Mouse (Mus musculus) yolk sac, embryonic 10.5 days (tissue): Measurements from ENCODE around the gene Prdx2.

Experiments
- DNase-seq: peaks from one replicate; pipeline ENCODE4 v3.0.0-alpha.2; 2017; ENCODE audit warnings: low spot score

Gene Prdx2

GRCm38 (mm10) chr8:84969241-84970134 is at the start of gene Prdx2, which contains the start of the genes Gm49661 and Rnaseh2a:
Gene Prdx2, plus strand, starts transcription at chr8:84969587.
Gene Gm49661, minus strand, starts transcription at chr8:84969433.
Gene Rnaseh2a, minus strand, starts transcription at chr8:84969767.
- DNase-seq: peak; percentile 90

- no peak for DNase-seq
These were observed 47.8 kb upstream of the Prdx2 start for GRCm38 (mm10) chr8:84921596-84921995.

- DNase-seq: no peak
These were observed 43.8 kb upstream of the Prdx2 start for GRCm38 (mm10) chr8:84925557-84925956.

GRCm38 (mm10) chr8:84927513-84927912 is 41.9 kb upstream of the Prdx2 start:
- no peak for DNase-seq

GRCm38 (mm10) chr8:84928456-84929306 is 40.7 kb upstream of the Prdx2 start:
- peak; percentile 52 for DNase-seq

GRCm38 (mm10) chr8:84930582-84930981 is 38.8 kb upstream of the Prdx2 start:
- no peak for DNase-seq

GRCm38 (mm10) chr8:84933767-84934559 is 35.4 kb upstream of the Prdx2 start:
- DNase-seq: no peak

- no peak for DNase-seq
These were observed 34.5 kb upstream of the Prdx2 start for GRCm38 (mm10) chr8:84934860-84935259.

GRCm38 (mm10) chr8:84935489-84935888 is 33.9 kb upstream of the Prdx2 start:
- DNase-seq: no peak

GRCm38 (mm10) chr8:84936041-84936961 is 33.1 kb upstream of the Prdx2 start:
- no peak for DNase-seq

GRCm38 (mm10) chr8:84936962-84937546 is 32.3 kb upstream of the Prdx2 start, which contains the start of gene Mast1:
Gene Mast1, minus strand, starts transcription at chr8:84937359.
- DNase-seq: peak; percentile 42

GRCm38 (mm10) chr8:84937620-84938485 is 31.5 kb upstream of the Prdx2 start:
- DNase-seq: no peak

- no peak for DNase-seq
These were observed 25.7 kb upstream of the Prdx2 start for GRCm38 (mm10) chr8:84943699-84944098.

- no peak for DNase-seq
These were observed 24.8 kb upstream of the Prdx2 start for GRCm38 (mm10) chr8:84944478-84945160.

GRCm38 (mm10) chr8:84945235-84945632 is 24.2 kb upstream of the Prdx2 start:
- DNase-seq: no peak

- no peak for DNase-seq
These were observed 23.5 kb upstream of the Prdx2 start for GRCm38 (mm10) chr8:84945633-84946527.

- DNase-seq: no peak
These were observed 22.7 kb upstream of the Prdx2 start, which contains the start of gene Rtbdn for GRCm38 (mm10) chr8:84946528-84947240. Gene Rtbdn, plus strand, starts transcription at chr8:84946991.
